Mouse (Mus musculus) central nervous system, embryonic 11.5 days (tissue): ENCODE data around the gene Htr1b. TPM values are rescaled to one million over a fixed set of nuclear protein-coding genes. Genes with fewer than 3 reads are reported as not detected.

Experiments
- polyA plus RNA-seq: library from polyadenylated mRNA; depleted of rRNA; stranded (reverse); fragments of >200 nt; gene quantifications from 2 replicates; pipeline ENCODE4 v1.2.3, GENCODE M21; 2012; rRNA removed

The Htr1b gene
- polyA plus RNA-seq = 0.55 and 1.4 TPM in 2 replicates

DNA sequence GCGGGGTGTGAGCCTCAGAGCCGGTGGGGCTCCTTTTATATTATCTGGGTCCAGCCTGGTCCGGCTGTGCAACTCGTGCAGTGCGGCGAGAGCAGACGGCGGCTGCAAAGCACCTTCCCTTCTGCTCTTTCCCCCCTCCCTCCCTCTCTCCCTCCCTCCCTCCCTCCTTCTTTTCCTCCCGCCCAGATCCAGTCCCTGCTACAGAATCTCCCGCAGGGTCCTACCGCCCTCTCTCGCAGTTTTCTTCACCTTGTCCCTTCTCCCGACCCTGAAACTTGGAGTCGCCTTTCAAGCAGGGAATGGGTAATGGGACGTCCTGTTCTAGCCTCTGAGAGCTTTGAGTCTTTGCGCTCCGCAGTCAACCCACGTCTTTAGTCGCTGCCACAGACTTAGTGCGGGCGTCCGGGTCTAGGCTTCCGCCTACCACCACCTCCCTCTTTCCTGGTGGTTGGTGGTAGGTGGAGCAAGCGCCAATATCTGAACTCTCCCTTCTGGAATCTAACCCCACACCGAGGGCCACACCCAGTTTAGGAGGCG is at the start of gene Htr1b:
Gene Htr1b (minus strand): TSS at position 392 of the 537 bp plus-strand sequence.

Other genes starting within 250 kb of the Htr1b start
- gene Mei4, start 229.8 kb upstream of the Htr1b start, polyA plus RNA-seq = 0.22 and 0.27 TPM in 2 replicates